Mouse (Mus musculus) forebrain, embryonic 11.5 days (tissue): ENCODE results near the gene Zfyve9. TPM values are rescaled to one million over a fixed set of nuclear protein-coding genes. Genes with fewer than 3 reads are reported as not detected.

Experiments
- ATAC-seq: fragments of 200-750 bp; cut with Nextera tagmentation; replicated peaks from 2 replicates; pipeline ENCODE4 v1.8.0; 2017; ENCODE audit warnings: moderate TSS enrichment; ENCODE audit not compliant: low FRiP score
- DNase-seq: peaks from one replicate; pipeline ENCODE4 v3.0.0-alpha.2; 2017; ENCODE audit warnings: low spot score
- H3K27ac ChIP-seq: fragments of 300-500 bp; sonication (generic); 2 replicates; pipeline ENCODE4 v1.5.1; 2014; ENCODE audit warnings: low read depth, low read length
- H3K27me3 ChIP-seq: fragments of 300-500 bp; sonication (generic); 2 replicates; pipeline ENCODE4 v1.6.1; 2014; ENCODE audit warnings: mild to moderate bottlenecking, low read length, mixed read lengths; ENCODE audit not compliant: control insufficient read depth, insufficient read depth
- H3K36me3 ChIP-seq: fragments of 300-500 bp; sonication (generic); 2 replicates; pipeline ENCODE4 v1.6.1; 2014; ENCODE audit warnings: mild to moderate bottlenecking, low read length, moderate library complexity, mixed read lengths; ENCODE audit not compliant: control insufficient read depth, insufficient read depth
- H3K4me1 ChIP-seq: fragments of 300-500 bp; sonication (generic); replicated peaks from 2 replicates; pipeline ENCODE4 v1.6.1; 2014; ENCODE audit warnings: low read length, mixed read lengths; ENCODE audit not compliant: control insufficient read depth, insufficient read depth
- H3K4me2 ChIP-seq: fragments of 300-500 bp; sonication (generic); 2 replicates; pipeline ENCODE4 v1.6.1; 2014; ENCODE audit warnings: low read depth, mild to moderate bottlenecking, low read length, moderate library complexity, mixed read lengths; ENCODE audit not compliant: severe bottlenecking
- H3K4me3 ChIP-seq: fragments of 300-500 bp; sonication (generic); 2 replicates; pipeline ENCODE4 v1.5.1; 2014; ENCODE audit warnings: low read depth, low read length
- H3K9ac ChIP-seq: fragments of 300-500 bp; sonication (generic); 2 replicates; pipeline ENCODE4 v1.6.1; 2014; ENCODE audit warnings: low read length
- H3K9me3 ChIP-seq: fragments of 300-500 bp; sonication (generic); 2 replicates; pipeline ENCODE4 v1.6.1; 2016; ENCODE audit warnings: low read length, mixed read lengths; ENCODE audit not compliant: control insufficient read depth
- WGBS: fragments of 180-500 bp; shearing (Covaris S2); extraction: QIAGEN DNeasy Blood & Tissue Kit; methylation state at CpG from one replicate; pipeline ENCODE4 v1.1.7; 2014; 5-methylcytosine and 5-hydroxymethylcytosine counted together
- polyA plus RNA-seq: library from polyadenylated mRNA; unstranded; fragments of >200 nt; fragmentation: Nextera tagmentation; extraction: Ambion mirVana; gene quantifications from 2 replicates; pipeline ENCODE4 v1.2.1, GENCODE M21; 2014

Zfyve9 gene
- polyA plus RNA-seq, 1 experiment from 2014 or later = 4.8 TPM

GRCm38 (mm10) chr4:108633703-108634102 lies 146.9 kb downstream of the Zfyve9 start:
- no peaks in the 10 kb centered on the region; the same call in 1 of the 2 replicates for H3K4me1 ChIP-seq
- DNase-seq (no peak), ATAC-seq (no peak)
- peaks cover 3% of the 10 kb centered on the region; the same call in 1 of the 2 replicates for H3K36me3 ChIP-seq
- H3K4me3 ChIP-seq = no peak overlapping the region
- no peaks in the 10 kb centered on the region for H3K9me3 ChIP-seq
- H3K27ac ChIP-seq = no peak overlapping the region
- no peaks in the 10 kb centered on the region for H3K27me3 ChIP-seq
- no peak overlapping the region for H3K9ac ChIP-seq
- H3K4me2 ChIP-seq = no peak overlapping the region
- 85% methylated on average over 12 of the region's 12 CpGs for WGBS

DNA sequence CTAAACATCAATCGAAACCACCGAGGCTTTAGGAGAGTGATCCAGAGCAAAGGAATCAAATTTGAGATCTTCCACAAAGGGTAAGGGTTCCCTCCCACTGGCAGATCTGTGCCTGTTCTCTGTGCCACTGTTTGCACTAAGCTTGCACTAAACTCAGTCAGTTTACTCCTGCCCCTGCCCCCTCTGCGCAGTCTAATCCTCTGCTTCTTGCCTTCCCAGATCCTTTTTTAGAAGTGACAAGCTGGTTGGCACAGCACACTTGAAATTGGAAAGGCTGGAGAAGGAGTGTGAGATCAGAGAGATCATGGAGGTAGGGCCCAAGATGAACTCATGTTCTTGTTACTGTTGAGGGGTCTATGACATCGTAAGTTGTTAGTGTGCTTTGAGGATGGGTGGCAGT lies 149.0 kb downstream of the Zfyve9 start:
- WGBS = 93% methylated on average over 4 of the region's 4 CpGs

GRCm38 (mm10) chr4:108630096-108630495 lies 150.5 kb downstream of the Zfyve9 start:
- DNase-seq = peak; percentile 33
- H3K27ac ChIP-seq = no peak overlapping the region
- H3K9ac ChIP-seq = no peak overlapping the region
- ATAC-seq = no peak
- no peaks in the 10 kb centered on the region for H3K9me3 ChIP-seq
- no peak overlapping the region for H3K4me2 ChIP-seq
- H3K36me3 ChIP-seq = peaks cover 3% of the 10 kb centered on the region; the same call in 1 of the 2 replicates
- 92% methylated on average over 9 of the region's 9 CpGs for WGBS
- no peaks in the 10 kb centered on the region for H3K27me3 ChIP-seq
- no peak overlapping the region for H3K4me3 ChIP-seq
- H3K4me1 ChIP-seq = no peaks in the 10 kb centered on the region; the same call in 1 of the 2 replicates

More for the DNA sequence above, 149.0 kb downstream of the Zfyve9 start:
- H3K27me3 ChIP-seq = no peaks in the 10 kb centered on the region
- no peaks in the 10 kb centered on the region; the same call in 1 of the 2 replicates for H3K4me1 ChIP-seq
- H3K9me3 ChIP-seq = no peaks in the 10 kb centered on the region
- ATAC-seq (no peak), DNase-seq (peak; percentile 35)
- no peak overlapping the region for H3K27ac ChIP-seq
- H3K4me2 ChIP-seq = no peak overlapping the region
- no peak overlapping the region for H3K4me3 ChIP-seq
- peaks cover 3% of the 10 kb centered on the region; the same call in 1 of the 2 replicates for H3K36me3 ChIP-seq
- H3K9ac ChIP-seq = no peak overlapping the region

DNA sequence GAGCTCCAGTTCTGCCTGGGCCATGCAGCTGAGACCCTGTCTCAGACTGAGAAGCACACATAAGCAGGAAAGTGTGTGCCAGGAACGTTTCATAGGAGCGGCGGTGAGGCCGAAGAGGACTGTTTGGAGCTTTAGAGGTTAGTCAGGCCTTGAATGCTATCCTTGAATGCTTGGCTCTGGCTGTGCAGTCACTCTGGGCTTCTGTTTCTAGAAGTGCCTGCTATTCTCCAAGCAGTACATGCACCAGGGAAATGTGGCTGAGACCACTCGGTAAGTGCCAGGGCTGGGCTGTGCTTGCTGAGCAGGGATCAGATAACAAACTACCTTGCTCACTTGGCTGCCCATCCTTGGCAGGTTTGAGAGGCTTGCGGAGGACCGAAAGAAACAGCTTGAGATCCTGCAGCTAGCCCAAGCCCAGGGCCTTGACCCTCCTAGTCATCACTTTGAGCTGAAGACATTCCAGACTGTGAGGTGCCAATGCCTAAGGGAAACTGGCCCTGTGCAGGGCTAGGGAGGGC lies 151.2 kb downstream of the Zfyve9 start:
- no peaks in the 10 kb centered on the region for H3K9me3 ChIP-seq
- DNase-seq (no peak), ATAC-seq (no peak)
- no peak overlapping the region for H3K27ac ChIP-seq
- no peak overlapping the region for H3K4me2 ChIP-seq
- no peak overlapping the region for H3K9ac ChIP-seq
- no peak overlapping the region for H3K4me3 ChIP-seq
- 94% methylated on average over 7 of the region's 7 CpGs for WGBS
- no peaks in the 10 kb centered on the region for H3K4me1 ChIP-seq
- no peaks in the 10 kb centered on the region for H3K27me3 ChIP-seq
- H3K36me3 ChIP-seq = peaks cover 3% of the 10 kb centered on the region; the same call in 1 of the 2 replicates

DNA sequence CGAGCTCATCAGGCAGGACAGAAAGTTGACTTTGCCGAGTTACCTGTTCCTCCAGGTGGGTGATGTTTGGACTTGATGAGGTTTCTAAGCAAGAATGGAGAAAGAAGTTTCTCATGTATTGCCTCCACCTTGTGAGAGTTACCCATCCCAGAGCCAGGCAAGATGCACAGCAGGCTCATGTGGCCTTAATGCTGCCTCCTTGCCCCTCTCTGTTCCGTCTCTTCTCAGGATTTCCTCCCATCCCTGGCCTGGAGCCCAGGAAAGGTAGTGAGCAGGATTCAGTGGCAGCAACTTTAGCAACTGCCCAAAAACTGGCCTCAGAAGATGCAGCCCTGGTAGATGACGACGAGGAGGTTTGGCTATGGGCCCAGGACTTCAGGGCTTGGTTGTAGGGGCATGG lies 153.5 kb downstream of the Zfyve9 start:
- H3K4me1 ChIP-seq = no peaks in the 10 kb centered on the region
- peak; percentile 27 for DNase-seq
- H3K4me2 ChIP-seq = no peak overlapping the region
- no peak overlapping the region for H3K4me3 ChIP-seq
- ATAC-seq = no peak
- no peaks in the 10 kb centered on the region for H3K9me3 ChIP-seq
- H3K27me3 ChIP-seq = no peaks in the 10 kb centered on the region
- H3K36me3 ChIP-seq = peaks cover 3% of the 10 kb centered on the region; the same call in 1 of the 2 replicates
- no peak overlapping the region for H3K27ac ChIP-seq
- 92% methylated on average over 5 of the region's 5 CpGs for WGBS
- H3K9ac ChIP-seq = no peak overlapping the region

DNA sequence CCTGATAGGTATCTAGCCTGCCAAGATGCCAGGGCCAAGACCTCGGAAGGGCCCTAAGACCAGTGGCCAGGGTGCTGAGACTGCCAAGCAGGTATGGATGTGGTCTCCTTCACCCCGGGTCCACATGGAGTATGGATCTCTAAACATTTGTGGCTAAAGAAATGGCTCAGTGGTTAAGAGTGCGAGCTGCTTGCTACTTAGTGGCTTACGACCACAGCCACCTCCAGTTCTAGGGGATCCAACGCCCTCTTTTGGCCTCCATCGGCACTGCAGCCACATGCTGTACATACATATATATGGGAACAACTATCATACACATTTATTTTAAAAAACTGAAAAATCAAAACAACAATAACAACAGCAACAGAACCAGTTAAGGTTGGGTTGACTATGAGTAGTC lies 159.1 kb downstream of the Zfyve9 start:
- Histone ChIP-seq H3K4me2 (no peak overlapping the region), H3K27me3 (no peaks in the 10 kb centered on the region), H3K36me3 (no peaks in the 10 kb centered on the region; the same call in 1 of the 2 replicates), H3K4me1 (peaks cover 7% of the 10 kb centered on the region; the same call in 1 of the 2 replicates), H3K27ac (no peak overlapping the region), H3K9ac (no peak overlapping the region), H3K4me3 (no peak overlapping the region), H3K9me3 (no peaks in the 10 kb centered on the region)
- peak; percentile 52 for DNase-seq
- WGBS = 90% methylated on average over 6 of the region's 6 CpGs
- no peak for ATAC-seq

GRCm38 (mm10) chr4:108620536-108620935 lies 160.1 kb downstream of the Zfyve9 start:
- peak; percentile 8 for ATAC-seq
- no peak for DNase-seq
- Histone ChIP-seq H3K9ac (peak overlapping the region; percentile 93), H3K4me3 (peak overlapping the region; percentile 78), H3K9me3 (no peaks in the 10 kb centered on the region), H3K4me2 (peak overlapping the region; percentile 82), H3K36me3 (no peaks in the 10 kb centered on the region), H3K27me3 (no peaks in the 10 kb centered on the region), H3K27ac (no peak overlapping the region), H3K4me1 (peaks cover 7% of the 10 kb centered on the region; the same call in 1 of the 2 replicates)
- 24% methylated on average over 8 of the region's 8 CpGs for WGBS

DNA sequence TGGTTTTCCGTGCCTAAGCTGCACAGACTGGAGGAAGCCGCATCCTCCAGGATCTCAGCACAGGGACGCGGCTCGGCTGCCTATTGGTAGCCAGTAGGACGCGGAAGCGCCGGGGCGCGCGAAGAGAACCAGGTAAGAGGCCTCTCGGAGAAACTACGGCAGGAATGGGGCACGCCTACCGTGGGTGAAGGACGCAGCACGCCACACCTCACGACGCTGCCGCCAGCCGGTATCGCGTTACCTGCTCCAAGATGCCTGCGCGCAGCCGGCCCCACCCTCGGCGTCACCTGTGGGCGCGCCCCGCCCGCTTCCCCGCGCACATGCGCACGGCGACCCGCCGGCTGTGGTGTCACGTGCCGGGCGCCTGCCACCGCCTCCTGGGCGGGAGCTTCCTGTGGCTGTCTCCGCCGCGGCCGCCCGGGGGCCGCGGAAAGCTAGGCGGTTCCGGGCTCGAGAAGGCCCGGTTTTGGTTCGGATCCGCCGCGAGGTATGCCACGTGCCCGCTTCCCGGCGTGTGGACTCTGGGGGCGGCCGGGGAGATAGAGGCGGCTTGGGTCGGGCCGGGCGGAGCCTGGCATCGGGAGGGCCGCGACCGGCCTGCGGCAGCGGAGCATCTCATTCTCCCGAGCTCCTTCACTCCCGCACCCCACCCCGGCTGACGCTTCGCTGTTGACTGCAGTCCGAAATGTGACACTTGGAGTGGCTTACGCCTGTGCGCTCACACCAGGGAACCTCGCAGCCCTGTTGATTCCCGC lies 160.8 kb downstream of the Zfyve9 start, which contains the start of gene Cc2d1b:
TSS of gene Cc2d1b (plus strand) at position 354 of the 755 bp plus-strand sequence.
- DNase-seq (peak; percentile 95), ATAC-seq (peak; percentile 95)
- under 1% methylated on average over 83 of the region's 86 CpGs for WGBS
- Histone ChIP-seq H3K36me3 (no peaks in the 10 kb centered on the region), H3K9ac (peak within 1 kb of the TSS; percentile 93), H3K27me3 (no peaks in the 10 kb centered on the region), H3K9me3 (no peaks in the 10 kb centered on the region), H3K4me3 (peak within 1 kb of the TSS; percentile 78), H3K27ac (peak within 1 kb of the TSS; percentile 70), H3K4me1 (peaks cover 7% of the 10 kb centered on the region; the same call in 1 of the 2 replicates), H3K4me2 (peak within 1 kb of the TSS; percentile 82)
